Mouse (Mus musculus) megakaryocyte, embryonic 14.5 days (primary cell): ENCODE results near the gene Acad11.

Experiments
- FLI1 ChIP-seq: IDR thresholded peaks from 2 replicates; pipeline ENCODE4 v1.6.1; 2012; ENCODE audit warnings: low read length, inconsistent platforms, mixed read lengths
- GATA1 ChIP-seq: IDR thresholded peaks from 3 replicates; pipeline ENCODE4 v1.6.1; 2012; ENCODE audit warnings: mixed read lengths, low read length, inconsistent platforms, borderline replicate concordance

GRCm38 (mm10) chr9:104128110-104128509 lies 64.9 kb downstream of the Acad11 start:
- no peak for TF ChIP-seq GATA1
- TF ChIP-seq FLI1: no peak
